Mouse (Mus musculus): Measurements from ENCODE around the gene Gm21964.

Gene Gm21964

GRCm38 (mm10) chr8:110100907-110101306, at the start of gene Gm21964:
Gene Gm21964, plus strand, starts transcription at chr8:110101207.
- DNase-seq (ENCODE audit: low read depth, low spot score): no peak

- no peak for DNase-seq (ENCODE audit: low read depth, low spot score)
These were observed 49.8 kb upstream of the Gm21964 start for GRCm38 (mm10) chr8:110051208-110051607.

DNA sequence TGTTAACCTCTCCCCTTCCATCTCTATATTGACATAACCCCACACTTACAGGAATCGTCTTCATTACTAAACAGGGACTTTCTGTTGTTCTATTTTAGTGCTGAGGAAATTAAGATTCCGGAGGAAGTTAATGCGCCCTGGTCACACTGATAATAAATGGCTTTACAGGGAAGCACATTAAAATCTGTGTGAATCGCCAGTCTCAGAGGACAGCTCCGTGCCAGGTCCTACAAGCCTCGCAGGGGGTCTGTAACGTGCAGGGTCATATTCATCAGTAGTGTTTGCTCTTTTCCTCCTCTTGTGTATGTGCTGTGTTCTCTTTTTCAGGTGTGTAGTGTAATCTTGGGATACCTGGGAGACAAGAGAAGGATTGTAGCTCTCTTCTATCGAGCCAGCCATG, 42.8 kb upstream of the Gm21964 start:
- no peak for DNase-seq (ENCODE audit: low read depth, low spot score)

GRCm38 (mm10) chr8:110064161-110064560, 36.8 kb upstream of the Gm21964 start:
- DNase-seq (ENCODE audit: low read depth, low spot score): no peak

- no peak for DNase-seq (ENCODE audit: low read depth, low spot score)
These were observed 36.2 kb upstream of the Gm21964 start for GRCm38 (mm10) chr8:110064606-110065365.

DNA sequence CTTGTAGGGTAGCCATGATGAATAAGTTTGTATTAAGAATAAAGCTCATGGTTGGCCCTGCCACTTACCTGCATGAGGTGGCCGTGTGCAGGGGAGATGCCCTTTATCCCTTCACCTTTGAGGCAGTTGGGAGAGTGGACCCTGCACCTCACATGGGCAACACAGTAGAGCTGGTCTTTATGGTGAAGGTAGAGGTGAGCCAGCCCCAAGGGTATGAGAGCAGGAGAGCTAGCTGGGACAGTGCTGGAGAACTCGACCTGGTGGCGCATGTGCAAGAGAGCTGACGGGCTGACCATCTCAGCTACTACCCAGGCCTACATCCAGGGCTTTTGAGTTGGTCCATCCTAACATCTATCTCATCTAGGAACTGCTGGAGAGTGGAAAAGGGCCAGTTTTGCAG, 35.3 kb upstream of the Gm21964 start:
- DNase-seq (ENCODE audit: low read depth, low spot score): no peak

DNA sequence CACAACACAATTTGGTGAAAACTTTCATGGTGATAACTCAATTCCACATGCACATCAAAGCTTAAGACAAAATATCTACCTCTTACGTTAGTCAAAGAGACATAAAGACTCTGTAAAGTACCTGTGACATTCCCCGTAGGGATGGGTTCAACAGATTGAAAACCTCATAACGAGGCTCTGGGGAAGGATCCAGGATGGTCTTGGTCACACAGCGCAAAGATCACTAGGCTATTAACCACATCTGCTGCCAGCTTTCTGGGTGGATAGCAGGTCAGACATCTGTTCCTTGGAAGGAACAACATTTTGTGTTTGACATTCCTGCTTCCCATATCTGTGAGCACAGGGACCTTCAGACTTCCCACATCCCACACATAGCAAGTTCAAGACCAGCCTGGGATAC, 31.3 kb upstream of the Gm21964 start:
- DNase-seq (ENCODE audit: low read depth, low spot score): no peak

DNA sequence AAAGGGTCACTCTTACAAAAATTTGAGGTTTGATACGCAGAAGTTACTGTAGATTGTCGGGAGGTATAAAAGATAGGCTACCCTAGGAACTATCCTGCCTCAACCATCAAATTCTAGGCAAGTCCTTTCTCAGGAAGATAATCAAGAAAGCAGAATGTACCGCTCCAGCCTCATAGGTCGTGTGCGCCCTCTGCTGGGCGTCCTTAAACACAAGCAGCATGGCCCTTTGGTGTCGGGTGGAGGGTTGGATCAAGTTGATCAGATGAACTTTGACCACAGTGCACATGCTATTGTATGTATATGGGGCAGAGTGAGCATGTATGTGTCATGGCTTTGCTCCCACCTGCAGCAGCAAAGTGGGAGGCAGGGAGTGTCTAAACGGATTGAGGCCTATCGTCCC, 29.4 kb upstream of the Gm21964 start:
- peak; percentile 69 for DNase-seq (ENCODE audit: low read depth, low spot score)

- no peak for DNase-seq (ENCODE audit: low read depth, low spot score)
These were observed 26.5 kb upstream of the Gm21964 start for GRCm38 (mm10) chr8:110074496-110074895.

DNA sequence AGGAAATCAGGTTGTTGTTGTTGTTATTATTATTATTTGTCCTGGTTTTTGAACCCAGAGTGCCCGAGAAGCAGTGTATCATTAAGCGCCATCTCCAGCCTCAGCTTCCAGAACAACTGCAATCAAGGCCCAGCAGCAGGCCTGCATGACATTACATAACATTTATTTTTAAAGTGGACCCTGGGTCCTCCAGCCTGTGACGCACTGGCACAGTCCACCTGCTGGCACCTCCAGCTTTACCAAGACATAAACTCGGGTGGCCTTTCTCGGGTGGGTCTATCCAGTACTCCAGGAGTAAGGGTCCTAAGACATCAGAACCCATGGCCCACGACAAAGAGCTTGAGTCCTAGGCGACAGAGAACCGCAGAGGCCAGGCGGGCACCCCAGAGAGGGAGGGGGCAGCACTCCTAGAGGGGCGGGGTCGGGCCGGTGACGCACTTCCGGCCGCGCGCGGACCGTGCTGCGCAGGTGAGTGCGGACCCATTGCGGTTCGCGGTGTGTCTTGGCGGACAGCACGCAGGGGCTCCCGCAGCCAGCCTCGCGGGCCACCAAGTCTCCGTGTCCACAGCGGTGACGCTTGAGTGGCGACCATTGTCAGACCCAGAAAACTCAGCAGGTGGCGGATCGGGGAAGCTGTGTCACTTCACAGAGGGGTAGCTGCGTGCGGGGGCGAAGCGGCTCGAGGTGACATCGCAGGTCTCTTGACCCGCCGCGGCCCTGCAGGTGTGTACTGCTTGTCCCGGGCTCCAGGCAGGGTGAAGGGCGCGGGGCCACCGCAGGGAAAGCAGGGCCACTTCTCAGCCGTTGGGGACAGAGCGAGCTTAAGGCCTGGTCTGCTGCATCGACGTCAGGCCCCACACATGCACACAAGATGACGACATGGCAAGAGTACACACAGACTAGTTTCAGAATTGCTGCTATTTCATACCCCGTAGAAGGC, 21.5 kb upstream of the Gm21964 start, which contains the start of gene Zfp612:
Zfp612 (plus strand) TSS at position 465 of the 940 bp plus-strand sequence.
- DNase-seq (ENCODE audit: low read depth, low spot score): peak; percentile 69

GRCm38 (mm10) chr8:110082416-110083105, 18.4 kb upstream of the Gm21964 start:
- DNase-seq (ENCODE audit: low read depth, low spot score): peak; percentile 40

GRCm38 (mm10) chr8:110091869-110092268, 9.1 kb upstream of the Gm21964 start:
- no peak for DNase-seq (ENCODE audit: low read depth, low spot score)

DNA sequence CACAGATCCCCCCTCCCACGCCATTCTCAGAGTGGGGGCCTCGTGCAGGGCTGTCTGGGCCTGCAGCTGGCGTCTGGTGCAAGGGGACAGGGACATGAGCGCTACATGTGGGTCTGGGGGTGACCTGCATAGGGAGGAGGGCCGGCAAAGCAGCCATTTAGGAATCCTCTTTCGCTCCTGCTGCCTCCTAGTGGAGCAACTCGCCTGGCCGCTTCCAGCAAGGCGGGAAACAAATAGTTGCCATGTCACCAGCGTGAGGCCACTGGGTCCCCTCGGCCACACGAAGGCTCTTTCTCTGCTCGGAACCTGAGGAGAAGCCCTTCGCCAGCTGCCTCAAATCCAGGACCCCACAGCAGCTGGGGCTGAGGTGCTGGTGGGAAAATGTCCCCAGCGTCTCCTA, 669 bp downstream of the Gm21964 start:
- peak; percentile 59 for DNase-seq (ENCODE audit: low read depth, low spot score)

DNA sequence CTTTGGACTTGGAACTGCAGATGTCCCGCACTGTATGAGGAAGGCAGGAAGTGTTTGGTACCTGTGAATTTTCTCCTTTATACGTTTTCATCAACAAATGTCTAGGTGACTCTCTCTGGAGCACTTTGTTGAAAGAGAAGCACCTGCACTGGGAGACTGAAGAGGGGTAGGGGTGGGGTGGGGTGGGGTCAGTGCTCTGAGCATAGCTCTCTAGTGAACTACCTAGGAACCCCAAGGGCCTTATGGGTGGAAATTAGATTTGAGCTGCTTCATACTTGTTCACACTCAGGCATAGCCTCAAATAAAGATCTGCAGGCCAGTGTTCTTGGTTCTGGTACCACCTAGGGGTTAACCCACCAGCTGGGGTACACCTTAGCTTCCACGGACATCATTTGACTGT, 1.6 kb downstream of the Gm21964 start, which contains the start of gene Gm17720:
Gm17720 (minus strand) TSS at position 101 of the 400 bp plus-strand sequence.
- no peak for DNase-seq (ENCODE audit: low read depth, low spot score)

GRCm38 (mm10) chr8:110119715-110120114, 18.7 kb downstream of the Gm21964 start:
- peak; percentile 37 for DNase-seq (ENCODE audit: low read depth, low spot score)

GRCm38 (mm10) chr8:110130537-110130936, 29.5 kb downstream of the Gm21964 start:
- DNase-seq (ENCODE audit: low read depth, low spot score): peak; percentile 89

- no peak for DNase-seq (ENCODE audit: low read depth, low spot score)
These were observed 33.2 kb downstream of the Gm21964 start for GRCm38 (mm10) chr8:110134236-110134635.

DNA sequence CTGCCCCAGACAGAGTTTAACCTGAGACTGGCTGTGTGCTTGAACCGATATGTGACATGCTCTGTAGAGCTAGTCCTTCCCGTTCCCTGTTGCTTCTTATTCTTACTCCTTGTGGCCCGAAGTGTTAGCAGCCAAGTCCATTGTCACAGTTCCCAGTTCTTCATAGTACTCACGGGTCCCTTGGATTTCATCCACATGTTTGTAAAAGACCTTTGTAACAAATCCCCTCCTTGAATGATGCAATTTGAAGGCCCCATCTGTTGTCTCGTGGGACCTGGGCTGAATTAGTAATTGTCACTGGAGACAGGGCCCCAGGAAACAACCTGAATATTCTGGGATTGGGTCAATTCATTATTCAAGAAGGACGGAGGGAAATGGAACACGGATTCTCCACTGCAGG, 34.5 kb downstream of the Gm21964 start:
- DNase-seq (ENCODE audit: low read depth, low spot score): no peak

DNA sequence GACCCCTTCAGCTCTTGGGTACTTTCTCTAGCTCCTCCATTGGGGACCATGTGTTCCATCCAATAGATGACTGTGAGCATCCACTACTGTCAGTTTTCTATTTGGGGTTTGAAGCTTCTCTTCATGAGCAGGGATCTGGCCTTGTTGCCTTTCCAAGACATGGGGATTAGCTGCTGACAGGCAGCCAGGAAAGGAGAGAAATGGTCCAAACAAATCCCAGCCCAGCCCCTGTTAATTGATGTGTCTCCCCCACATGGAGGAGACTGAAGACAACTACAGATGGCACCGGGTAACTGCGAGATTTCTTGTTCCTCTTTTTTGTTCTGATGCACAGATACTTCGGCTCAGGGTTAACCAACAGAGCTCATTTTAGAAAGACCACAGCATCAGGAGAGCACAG, 39.1 kb downstream of the Gm21964 start:
- no peak for DNase-seq (ENCODE audit: low read depth, low spot score)

GRCm38 (mm10) chr8:110140770-110141169, 39.8 kb downstream of the Gm21964 start:
- DNase-seq (ENCODE audit: low read depth, low spot score): no peak

- DNase-seq (ENCODE audit: low read depth, low spot score): peak; percentile 65
These were observed 44.5 kb downstream of the Gm21964 start for GRCm38 (mm10) chr8:110145538-110145937.

DNA sequence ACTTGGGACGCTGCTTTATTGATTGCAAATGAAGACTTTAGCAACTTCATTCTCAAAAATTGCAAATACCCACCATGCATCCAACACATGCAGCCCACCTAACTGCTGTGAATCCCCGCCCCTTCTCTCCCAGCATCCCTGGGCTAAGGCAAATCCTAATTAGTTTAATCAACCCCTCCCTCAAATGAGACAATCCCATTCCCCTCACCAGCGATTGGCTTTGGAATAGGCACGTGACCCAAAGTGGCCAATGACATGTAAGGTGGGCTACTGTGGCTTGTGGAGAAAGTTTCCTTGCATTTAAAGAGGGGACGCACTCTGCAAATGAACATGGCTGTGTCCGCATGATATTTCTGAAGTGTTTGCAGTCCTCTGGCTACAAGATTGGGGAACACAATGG, 51.9 kb downstream of the Gm21964 start:
- DNase-seq (ENCODE audit: low read depth, low spot score): peak; percentile 74

Data from R1 (cell line).